Mouse (Mus musculus) adrenal gland (tissue): ENCODE results near the gene Hfe2.

Source experiments
- intact Hi-C: fragments of 180-260 bp; cut with DNase I; formaldehyde crosslinking; loops from one replicate; pipeline ENCODE4 v1.15.1; 2025

The Hfe2 gene

GRCm38 (mm10) chr3:96570643-96571042 lies 45.7 kb downstream of the Hfe2 start:
- intact Hi-C loops: no loop called here

GRCm38 (mm10) chr3:96571336-96571735 lies 46.4 kb downstream of the Hfe2 start:
- intact Hi-C loops: no loop called here

GRCm38 (mm10) chr3:96571896-96572698 lies 47.1 kb downstream of the Hfe2 start:
- intact Hi-C loops: no loop called here

GRCm38 (mm10) chr3:96573611-96574511 lies 48.9 kb downstream of the Hfe2 start:
- intact Hi-C loops: loop anchor here (1.0 kb wide), 1 partner anchor 16 kb away; no protein-coding TSS in a partner anchor

GRCm38 (mm10) chr3:96575272-96575984 lies 50.5 kb downstream of the Hfe2 start:
- intact Hi-C loops: no loop called here

- intact Hi-C loops: no loop called here
Observed at GRCm38 (mm10) chr3:96576005-96576658, 51.2 kb downstream of the Hfe2 start.

- intact Hi-C loops: no loop called here
Observed at GRCm38 (mm10) chr3:96576690-96577541, 51.9 kb downstream of the Hfe2 start, which contains the start of gene Gm16253. Gm16253 (plus strand) TSS chr3:96576984.

GRCm38 (mm10) chr3:96577566-96577965 lies 52.6 kb downstream of the Hfe2 start:
- intact Hi-C loops: no loop called here
